Mouse (Mus musculus): ENCODE measurements around the gene Hoxc5.

GRCm38 (mm10) chr15:103034043-103034806 lies 67.0 kb downstream of the Hoxc5 start:
- TF ChIP-seq CTCF (IDR thresholded peaks at IDR 0.05; ENCODE audit: borderline replicate concordance, control insufficient read depth, extremely low read depth, insufficient read depth, low read length, poor library complexity) (no peak), POLR2A (IDR thresholded peaks at IDR 0.05; ENCODE audit: control insufficient read depth, extremely low read depth, insufficient read depth, low read length, poor library complexity) (no peak)
